Mouse (Mus musculus) bone marrow, adult 2 months (tissue): Measurements from ENCODE around the gene Gng7.

ENCODE experiments used
- CTCF ChIP-seq: fragments of 200-500 bp; IDR thresholded peaks from 2 replicates; pipeline ENCODE4 v1.5.1; 2011; ENCODE audit warnings: low read length, control low read depth; ENCODE audit not compliant: control insufficient read depth, insufficient read depth
- POLR2A ChIP-seq: fragments of 200-500 bp; IDR thresholded peaks from 2 replicates; pipeline ENCODE4 v1.6.1; 2011; ENCODE audit warnings: low read depth, mild to moderate bottlenecking, control low read depth, low read length, borderline replicate concordance; ENCODE audit not compliant: control insufficient read depth

- TF ChIP-seq POLR2A = no peak
- TF ChIP-seq CTCF = no peak
These were observed 103.4 kb downstream of the Gng7 start for GRCm38 (mm10) chr10:80911354-80911753.
